Comparison of ENCODE assay signal across 10 mouse cellular contexts in the genomic region with DNA sequence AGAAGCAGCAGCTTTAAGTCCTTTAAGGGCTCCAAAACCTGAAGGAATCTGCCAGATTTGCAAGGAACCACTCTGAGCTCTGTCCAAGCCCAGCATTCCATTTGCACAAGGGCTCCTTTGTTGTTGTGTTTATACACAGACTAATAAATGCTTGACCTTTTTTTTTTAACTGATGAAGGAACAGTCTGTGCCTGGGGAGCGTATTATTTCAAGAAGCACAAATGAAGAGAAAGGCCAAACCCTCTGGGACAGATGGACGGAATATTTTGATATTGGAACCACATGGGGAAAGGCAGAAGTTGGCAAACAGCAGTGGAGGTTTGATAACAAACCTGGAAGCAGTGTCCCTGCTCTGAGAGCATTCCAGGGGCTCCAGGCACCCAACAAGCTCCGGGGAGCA.
DNase-seq lines count a peak whose midpoint lies in the region; TF ChIP-seq lines count a peak whose summit lies in the region.
"Had no signal": no experiment of that assay in that cellular context is flagged by ENCODE, and none has a peak within 500 bp of the region (broad histone marks: within the 10 kb centered on the region; RNA-seq: fewer than 3 reads in every experiment).

No protein-coding gene starts in this region.

- intact Hi-C loops in gastrocnemius, adult 2 months (cut with DNase I) = no loop called here
- intact Hi-C loops in heart, postnatal 25 days (cut with DNase I) = no loop called here

- H3K27ac ChIP-seq in gastrocnemius, adult 2 months = peak overlapping the region; percentile 70
- H3K27ac ChIP-seq in testis, adult 2 months (ENCODE audit: control insufficient read depth, insufficient read depth, low read depth, low read length) = peak overlapping the region; percentile 78
- H3K27ac ChIP-seq: intestine, embryonic 15.5 days; lung, embryonic 15.5 days had no signal

- TF ChIP-seq CTCF in gastrocnemius, adult 2 months (IDR thresholded peaks at IDR 0.05) = no peak
- no peak for TF ChIP-seq CTCF in testis, adult 2 months (IDR thresholded peaks at IDR 0.05; ENCODE audit: control insufficient read depth, insufficient read depth, insufficient replicate concordance, low read depth, low read length)

- DNase-seq in gastrocnemius, adult 2 months = peak; percentile 43
- no peak for DNase-seq in gastrocnemius, postnatal 4 days (ENCODE audit: low spot score in 2 of 2)
- no peak for DNase-seq in testis, postnatal 10 days (ENCODE audit: low spot score)
- peak; percentile 39 for DNase-seq in heart, postnatal 25 days (ENCODE audit: low spot score)
- DNase-seq in ovary, postnatal 36 days (ENCODE audit: low spot score) = no peak
- DNase-seq in thymus, postnatal 10 days (ENCODE audit: low spot score in 2 of 2) = no peak
- no peak for DNase-seq in c-Kit-positive CD71-positive TER-119-positive erythroid progenitor cells, embryonic 14.5 days (ENCODE audit: low spot score)

- no peak for TF ChIP-seq POLR2A in testis, adult 2 months (IDR thresholded peaks at IDR 0.05; ENCODE audit: control insufficient read depth, low read depth, low read length)

- no peak overlapping the region for H3K4me3 ChIP-seq in gastrocnemius, adult 2 months
- H3K4me3 ChIP-seq in testis, adult 2 months (ENCODE audit: control insufficient read depth, low read depth, low read length) = no peak overlapping the region
- H3K4me3 ChIP-seq: intestine, embryonic 15.5 days; lung, embryonic 15.5 days had no signal

- no peaks in the 10 kb centered on the region for H3K27me3 ChIP-seq in testis, adult 2 months (ENCODE audit: control insufficient read depth, insufficient read depth, low read length)
- H3K27me3 ChIP-seq: intestine, embryonic 15.5 days; lung, embryonic 15.5 days had no signal

- H3K36me3 ChIP-seq in testis, adult 2 months (ENCODE audit: control insufficient read depth, insufficient read depth, low read length) = no peaks in the 10 kb centered on the region
- H3K36me3 ChIP-seq: intestine, embryonic 15.5 days; lung, embryonic 15.5 days had no signal

- peaks cover 2% of the 10 kb centered on the region; the same call in 1 of the 2 replicates for H3K4me1 ChIP-seq in testis, adult 2 months (ENCODE audit: control insufficient read depth, insufficient read depth, low read length)
- H3K4me1 ChIP-seq: intestine, embryonic 15.5 days; lung, embryonic 15.5 days had no signal

Comparison
In these comparisons a context has a peak if more than half of its experiments do, and no peak if none do; other contexts are left out.
1. DNase-seq: peak in gastrocnemius, adult 2 months (single experiment) and heart, postnatal 25 days (single experiment); none in gastrocnemius, postnatal 4 days (0 of 2), testis, postnatal 10 days (single experiment), ovary, postnatal 36 days (single experiment), thymus, postnatal 10 days (0 of 2) and c-Kit-positive CD71-positive TER-119-positive erythroid progenitor cells, embryonic 14.5 days (single experiment).